Comparison of ENCODE assay signal across 28 mouse cellular contexts in genomic region chr3:22091681-22092080, GRCm38 (mm10). TPM values are rescaled to one million over a fixed set of nuclear protein-coding genes. Genes with fewer than 3 reads are reported as not detected.
DNase-seq lines count a peak whose midpoint lies in the region; ATAC-seq and TF ChIP-seq lines count a peak whose summit lies in the region.
"Had no signal": no experiment of that assay in that cellular context is flagged by ENCODE, and none has a peak within 500 bp of the region (broad histone marks: within the 10 kb centered on the region; RNA-seq: fewer than 3 reads in every experiment).

No protein-coding gene starts in this region.

- H3K9ac ChIP-seq in liver, embryonic 12.5 days: no peak overlapping the region
- no peak overlapping the region for H3K9ac ChIP-seq in liver, embryonic 11.5 days (ENCODE audit: low read depth, low read length)
- no peak overlapping the region for H3K9ac ChIP-seq in liver, embryonic 16.5 days (ENCODE audit: low read depth, low read length)
- no peak overlapping the region for H3K9ac ChIP-seq in hindbrain, postnatal 0 days (replicated peaks; ENCODE audit: low read length)
- H3K9ac ChIP-seq: embryonic facial prominence, embryonic 15.5 days; forebrain, embryonic 12.5 days; forebrain, postnatal 0 days; hindbrain, embryonic 12.5 days; limb, embryonic 15.5 days; lung, embryonic 14.5 days; midbrain, embryonic 15.5 days; neural tube, embryonic 15.5 days had no signal

- no peak overlapping the region for H3K4me2 ChIP-seq in liver, embryonic 12.5 days
- no peak overlapping the region for H3K4me2 ChIP-seq in liver, embryonic 11.5 days
- no peak overlapping the region for H3K4me2 ChIP-seq in liver, embryonic 16.5 days (ENCODE audit: low read depth, low read length)
- no peak overlapping the region for H3K4me2 ChIP-seq in hindbrain, postnatal 0 days (ENCODE audit: low read depth, low read length)
- H3K4me2 ChIP-seq: embryonic facial prominence, embryonic 15.5 days; forebrain, embryonic 12.5 days; hindbrain, embryonic 12.5 days; limb, embryonic 15.5 days; lung, embryonic 14.5 days; midbrain, embryonic 15.5 days; neural tube, embryonic 15.5 days had no signal

- no peak for TF ChIP-seq CTCF in hindbrain, postnatal 0 days (IDR thresholded peaks at IDR 0.05; ENCODE audit: low read depth)

- no peak overlapping the region for H3K4me3 ChIP-seq in liver, embryonic 12.5 days
- H3K4me3 ChIP-seq in liver, embryonic 11.5 days (ENCODE audit: low read depth, low read length): no peak overlapping the region
- no peak overlapping the region for H3K4me3 ChIP-seq in liver, embryonic 16.5 days (ENCODE audit: low read depth, low read length)
- no peak overlapping the region for H3K4me3 ChIP-seq in hindbrain, postnatal 0 days (ENCODE audit: low read length)
- H3K4me3 ChIP-seq: embryonic facial prominence, embryonic 10.5 days; embryonic facial prominence, embryonic 15.5 days; forebrain, embryonic 12.5 days; heart, embryonic 10.5 days; hindbrain, embryonic 12.5 days; limb, embryonic 10.5 days; limb, embryonic 15.5 days; midbrain, embryonic 15.5 days; neural tube, embryonic 15.5 days had no signal

- DNase-seq in kidney, adult 9 months: peak; percentile 32
- no peak for DNase-seq in kidney, adult 8-10 months
- no peak for DNase-seq in liver, embryonic 11.5 days (ENCODE audit: low spot score)
- DNase-seq in hindbrain, postnatal 0 days (ENCODE audit: low spot score): no peak
- DNase-seq: adrenal gland, adult 2 months; adrenal gland, postnatal 36 days; B cell, adult 2 months; cerebellum, adult 8-10 months; cerebellum, postnatal 25 days; forebrain, postnatal 0 days; gastrocnemius, postnatal 10 days; heart, postnatal 36 days; kidney, adult 11 months; layer of hippocampus, adult 9-11 months; lung, embryonic 14.5 days; retina, postnatal 1 day; right cerebral cortex, postnatal 14 days had no signal

- 79% methylated on average over 3 of the region's 3 CpGs for WGBS in liver, embryonic 12.5 days (ENCODE audit: insufficient replicate concordance)
- WGBS in liver, embryonic 11.5 days: 84% methylated on average over 3 of the region's 3 CpGs
- 59% methylated on average over 3 of the region's 3 CpGs for WGBS in liver, embryonic 16.5 days (ENCODE audit: insufficient replicate concordance)
- WGBS in hindbrain, postnatal 0 days: 93% methylated on average over 3 of the region's 3 CpGs

- 0 out of 2 replicates have a peak, but pooled peaks have one; percentile 24 for ATAC-seq in liver, embryonic 12.5 days
- ATAC-seq in liver, embryonic 11.5 days (replicated peaks; ENCODE audit: low FRiP score): no peak
- ATAC-seq in liver, embryonic 16.5 days (ENCODE audit: low read depth): peak; percentile 57
- ATAC-seq in hindbrain, postnatal 0 days: no peak
- ATAC-seq: forebrain, postnatal 0 days; midbrain, embryonic 15.5 days had no signal

- H3K36me3 ChIP-seq in liver, embryonic 12.5 days: peaks cover 12% of the 10 kb centered on the region; the same call in 1 of the 2 replicates
- no peaks in the 10 kb centered on the region for H3K36me3 ChIP-seq in liver, embryonic 11.5 days (ENCODE audit: control insufficient read depth, insufficient read depth, low read length)
- H3K36me3 ChIP-seq in liver, embryonic 16.5 days (ENCODE audit: control insufficient read depth, insufficient read depth): no peaks in the 10 kb centered on the region
- H3K36me3 ChIP-seq in hindbrain, postnatal 0 days (ENCODE audit: insufficient read depth, low read length): no peaks in the 10 kb centered on the region
- H3K36me3 ChIP-seq: embryonic facial prominence, embryonic 10.5 days; embryonic facial prominence, embryonic 15.5 days; heart, embryonic 10.5 days; hindbrain, embryonic 12.5 days; limb, embryonic 10.5 days; limb, embryonic 15.5 days; midbrain, embryonic 15.5 days; neural tube, embryonic 15.5 days had no signal

- H3K4me1 ChIP-seq in liver, embryonic 12.5 days: peaks cover 37% of the 10 kb centered on the region
- H3K4me1 ChIP-seq in liver, embryonic 11.5 days (replicated peaks; ENCODE audit: control insufficient read depth, insufficient read depth, low read length): peaks cover 22% of the 10 kb centered on the region
- peaks cover 26% of the 10 kb centered on the region for H3K4me1 ChIP-seq in liver, embryonic 16.5 days (ENCODE audit: control insufficient read depth, low read depth, low read length)
- no peaks in the 10 kb centered on the region for H3K4me1 ChIP-seq in hindbrain, postnatal 0 days (ENCODE audit: insufficient read depth, low read length)

- H3K27ac ChIP-seq in liver, embryonic 12.5 days: no peak overlapping the region
- no peak overlapping the region for H3K27ac ChIP-seq in liver, embryonic 11.5 days (ENCODE audit: low read depth, low read length)
- H3K27ac ChIP-seq in liver, embryonic 16.5 days (ENCODE audit: low read length): peak overlapping the region; percentile 71
- H3K27ac ChIP-seq in hindbrain, postnatal 0 days: no peak overlapping the region
- H3K27ac ChIP-seq: embryonic facial prominence, embryonic 10.5 days; embryonic facial prominence, embryonic 15.5 days; forebrain, embryonic 12.5 days; heart, embryonic 10.5 days; hindbrain, embryonic 12.5 days; limb, embryonic 10.5 days; limb, embryonic 15.5 days; midbrain, embryonic 15.5 days; neural tube, embryonic 15.5 days had no signal

- no peaks in the 10 kb centered on the region for H3K9me3 ChIP-seq in liver, embryonic 12.5 days (replicated peaks)
- H3K9me3 ChIP-seq in liver, embryonic 11.5 days (ENCODE audit: control insufficient read depth, low read length): no peaks in the 10 kb centered on the region
- no peaks in the 10 kb centered on the region for H3K9me3 ChIP-seq in liver, embryonic 16.5 days (replicated peaks; ENCODE audit: control insufficient read depth, low read length)
- H3K9me3 ChIP-seq in hindbrain, postnatal 0 days (ENCODE audit: low read length): no peaks in the 10 kb centered on the region
- H3K9me3 ChIP-seq: embryonic facial prominence, embryonic 10.5 days; embryonic facial prominence, embryonic 15.5 days; forebrain, embryonic 12.5 days; heart, embryonic 10.5 days; hindbrain, embryonic 12.5 days; limb, embryonic 10.5 days; limb, embryonic 15.5 days; midbrain, embryonic 15.5 days; neural tube, embryonic 15.5 days had no signal

- no peaks in the 10 kb centered on the region for H3K27me3 ChIP-seq in liver, embryonic 12.5 days (replicated peaks)
- H3K27me3 ChIP-seq in liver, embryonic 11.5 days (replicated peaks; ENCODE audit: control insufficient read depth, insufficient read depth, low read length): no peaks in the 10 kb centered on the region
- H3K27me3 ChIP-seq in liver, embryonic 16.5 days (ENCODE audit: control insufficient read depth, insufficient read depth, low read depth, low read length): no peaks in the 10 kb centered on the region
- no peaks in the 10 kb centered on the region for H3K27me3 ChIP-seq in hindbrain, postnatal 0 days (ENCODE audit: insufficient read depth, low read length)
- H3K27me3 ChIP-seq: embryonic facial prominence, embryonic 15.5 days; forebrain, embryonic 12.5 days; hindbrain, embryonic 12.5 days; limb, embryonic 15.5 days; midbrain, embryonic 15.5 days; neural tube, embryonic 15.5 days had no signal

RNA-seq across cellular contexts. Expression of gene Tbl1xr1, which starts 15.2 kb away (rescaled TPM):
- 12.0 and 12.2 TPM in 2 replicates for polyA plus RNA-seq in liver, embryonic 12.5 days (2016; fragmentation: Nextera tagmentation; extraction: Ambion mirVana)
- 19.6 and 21.2 TPM in 2 replicates for polyA plus RNA-seq in liver, embryonic 11.5 days (2014; fragmentation: Nextera tagmentation; extraction: Ambion mirVana)
- polyA plus RNA-seq in liver, embryonic 16.5 days (2015; fragmentation: Nextera tagmentation; extraction: Ambion mirVana): 5.6 and 6.9 TPM in 2 replicates
- total RNA-seq in hindbrain, postnatal 0 days (2014; rRNA removed): 33.1 and 50.3 TPM in 2 replicates
- 9.7 and 12.8 TPM in 2 replicates for polyA plus RNA-seq in hindbrain, postnatal 0 days (2015; fragmentation: Nextera tagmentation; extraction: Ambion mirVana)

Comparison
In these comparisons a context has a peak if more than half of its experiments do, and no peak if none do; other contexts are left out.
1. ATAC-seq: peak in liver, embryonic 12.5 days (single experiment) and liver, embryonic 16.5 days (single experiment); none in liver, embryonic 11.5 days (single experiment) and hindbrain, postnatal 0 days (single experiment).